Mouse (Mus musculus) liver, embryonic 15.5 days (tissue): ENCODE results near the gene Brd3os. TPM values are rescaled to one million over a fixed set of nuclear protein-coding genes. Genes with fewer than 3 reads are reported as not detected.

Experiments
- ATAC-seq: fragments of 200-750 bp; cut with Nextera tagmentation; 2 replicates; pipeline ENCODE4 v1.8.0; 2017; ENCODE audit warnings: moderate number of reproducible peaks, mild to moderate bottlenecking, moderate library complexity; ENCODE audit not compliant: insufficient read depth
- H3K27ac ChIP-seq: fragments of 300-500 bp; sonication (generic); replicated peaks from 2 replicates; pipeline ENCODE4 v1.5.1; 2015; ENCODE audit warnings: mild to moderate bottlenecking, inconsistent platforms
- H3K27me3 ChIP-seq: fragments of 300-500 bp; sonication (generic); 2 replicates; pipeline ENCODE4 v1.6.1; 2015; ENCODE audit warnings: mild to moderate bottlenecking, inconsistent platforms
- H3K36me3 ChIP-seq: fragments of 300-500 bp; sonication (generic); replicated peaks from 2 replicates; pipeline ENCODE4 v1.6.1; 2015; ENCODE audit warnings: moderate library complexity, mild to moderate bottlenecking, inconsistent platforms
- H3K4me1 ChIP-seq: fragments of 300-500 bp; sonication (generic); replicated peaks from 2 replicates; pipeline ENCODE4 v1.6.1; 2015; ENCODE audit warnings: inconsistent platforms
- H3K4me2 ChIP-seq: fragments of 300-500 bp; sonication (generic); 2 replicates; pipeline ENCODE4 v1.6.1; 2015; ENCODE audit warnings: moderate library complexity, mild to moderate bottlenecking, inconsistent platforms
- H3K4me3 ChIP-seq: fragments of 300-500 bp; sonication (generic); replicated peaks from 2 replicates; pipeline ENCODE4 v1.5.1; 2015; ENCODE audit warnings: mild to moderate bottlenecking, inconsistent platforms
- H3K9ac ChIP-seq: fragments of 300-500 bp; sonication (generic); 2 replicates; pipeline ENCODE4 v1.6.1; 2015; ENCODE audit warnings: moderate library complexity, mild to moderate bottlenecking, inconsistent platforms
- H3K9me3 ChIP-seq: fragments of 300-500 bp; sonication (generic); replicated peaks from 2 replicates; pipeline ENCODE4 v1.6.1; 2016; ENCODE audit warnings: inconsistent platforms
- WGBS: fragments of 180-500 bp; shearing (Covaris S2); methylation state at CpG from one replicate; pipeline ENCODE4 v1.1.7; 2015; ENCODE audit warnings: mixed read lengths; ENCODE audit not compliant: insufficient replicate concordance; 5-methylcytosine and 5-hydroxymethylcytosine counted together
- polyA plus RNA-seq: library from polyadenylated mRNA; unstranded; fragments of >200 nt; fragmentation: Nextera tagmentation; extraction: Ambion mirVana; gene quantifications from 2 replicates; pipeline ENCODE4 v1.2.1, GENCODE M21; 2015

The Brd3os gene
- polyA plus RNA-seq = 0.48 and 0.50 TPM in 2 replicates

DNA sequence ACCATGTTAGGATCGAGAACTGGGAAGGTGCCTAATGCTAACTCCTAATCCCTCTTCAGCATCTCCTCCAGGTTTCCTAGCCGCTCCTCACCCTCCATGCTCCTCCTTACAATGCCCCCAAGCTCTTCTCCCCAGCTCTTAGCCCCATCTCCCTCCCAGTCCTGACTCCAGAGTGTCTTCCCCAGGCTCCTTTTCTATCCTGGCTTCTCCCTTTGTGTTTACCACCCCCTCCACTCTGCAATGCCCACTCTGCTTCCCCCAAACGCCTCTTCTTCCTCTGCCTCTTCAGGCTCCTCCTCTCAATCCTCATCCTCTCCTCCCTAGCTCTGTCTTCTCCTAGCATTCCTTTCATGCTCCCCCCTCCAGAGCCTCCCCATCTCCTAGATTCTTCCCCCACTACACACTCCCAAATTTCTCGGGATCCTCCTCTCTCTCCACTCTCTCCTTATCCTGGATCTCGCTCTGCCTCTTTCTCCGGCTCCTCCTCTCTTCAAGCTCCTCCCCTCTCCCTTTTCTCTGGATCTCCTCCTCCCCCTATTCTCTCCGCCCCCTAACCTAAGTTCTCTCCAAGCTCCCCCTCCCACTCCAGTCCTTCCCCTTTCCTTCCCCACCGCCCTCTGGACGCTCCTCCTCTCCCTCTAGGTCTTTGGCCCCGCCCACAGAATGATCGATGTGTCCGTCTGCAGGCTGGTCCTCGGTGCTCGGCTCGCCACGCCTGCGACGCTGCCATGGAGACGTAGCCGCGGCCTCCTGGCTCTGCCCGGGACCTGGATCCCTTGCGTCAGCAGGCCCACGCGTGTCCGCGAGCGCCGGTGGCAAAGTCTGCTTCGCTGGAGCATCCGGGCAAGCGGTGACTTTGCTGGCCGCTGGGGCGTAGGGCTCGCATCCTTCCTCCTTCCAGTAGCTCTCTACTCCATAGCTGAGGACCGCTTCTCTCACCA is at the start of gene Brd3os:
Brd3os (plus strand) TSS at position 558 of the 941 bp plus-strand sequence.
- Histone ChIP-seq H3K4me3 (peak within 1 kb of the TSS; percentile 63), H3K4me1 (peaks cover 30% of the 10 kb centered on the region), H3K27ac (0 out of 2 replicates have a peak within 1 kb of the TSS, but pooled peaks have one; percentile 14), H3K27me3 (no peaks in the 10 kb centered on the region), H3K9ac (peak within 1 kb of the TSS; percentile 46), H3K36me3 (peaks cover 23% of the 10 kb centered on the region), H3K9me3 (no peaks in the 10 kb centered on the region), H3K4me2 (peak within 1 kb of the TSS; percentile 92)
- ATAC-seq = peak; percentile 81
- WGBS = 3% methylated on average over 36 of the region's 36 CpGs

DNA sequence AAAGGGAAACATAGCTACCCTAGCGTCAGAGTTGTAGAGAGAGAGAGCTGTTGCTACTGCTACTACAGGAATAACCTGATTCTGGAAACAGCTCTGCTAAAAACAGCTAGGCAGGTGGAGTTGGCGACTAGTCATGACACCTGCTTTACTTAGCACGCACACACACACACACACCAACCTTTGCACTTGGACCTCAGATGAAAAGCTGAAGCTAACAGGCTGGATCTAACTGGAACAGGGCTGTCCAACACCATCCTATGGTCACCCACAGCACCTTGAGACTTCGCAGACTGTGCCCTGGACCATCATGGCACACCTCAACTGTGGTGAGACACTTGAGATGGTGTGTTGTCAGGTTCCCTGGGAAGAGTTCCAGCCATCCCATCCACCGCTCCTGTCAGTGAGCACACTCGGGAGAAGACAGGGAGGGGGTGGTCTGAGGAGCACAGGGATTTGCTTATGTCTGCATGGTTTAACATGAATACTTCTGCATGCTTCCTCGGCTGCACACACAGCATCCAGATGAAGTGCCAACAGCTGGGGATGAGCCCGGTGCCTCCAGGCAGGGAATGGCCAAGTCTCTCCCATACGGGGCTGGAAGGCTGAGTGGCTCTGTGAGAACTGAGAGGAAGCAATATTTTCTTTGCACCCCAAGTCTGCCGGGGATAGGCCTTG is 47.8 kb upstream of the Brd3os start:
- Histone ChIP-seq H3K4me2 (no peak overlapping the region), H3K4me1 (peaks cover 42% of the 10 kb centered on the region), H3K36me3 (no peaks in the 10 kb centered on the region), H3K27me3 (no peaks in the 10 kb centered on the region), H3K27ac (no peak overlapping the region), H3K9ac (no peak overlapping the region), H3K4me3 (no peak overlapping the region), H3K9me3 (no peaks in the 10 kb centered on the region)
- 63% methylated on average over 10 of the region's 10 CpGs for WGBS
- peak; percentile 40; the same call in 1 of the 2 replicates for ATAC-seq

- Histone ChIP-seq H3K4me2 (no peak overlapping the region), H3K9me3 (no peaks in the 10 kb centered on the region), H3K27ac (no peak overlapping the region), H3K4me1 (peaks cover 18% of the 10 kb centered on the region), H3K36me3 (no peaks in the 10 kb centered on the region), H3K9ac (no peak overlapping the region), H3K27me3 (no peaks in the 10 kb centered on the region), H3K4me3 (no peak overlapping the region)
- ATAC-seq = no peak
- WGBS = 74% methylated on average over 17 of the region's 17 CpGs
Observed at GRCm38 (mm10) chr2:27396656-27397440, 45.3 kb upstream of the Brd3os start.

DNA sequence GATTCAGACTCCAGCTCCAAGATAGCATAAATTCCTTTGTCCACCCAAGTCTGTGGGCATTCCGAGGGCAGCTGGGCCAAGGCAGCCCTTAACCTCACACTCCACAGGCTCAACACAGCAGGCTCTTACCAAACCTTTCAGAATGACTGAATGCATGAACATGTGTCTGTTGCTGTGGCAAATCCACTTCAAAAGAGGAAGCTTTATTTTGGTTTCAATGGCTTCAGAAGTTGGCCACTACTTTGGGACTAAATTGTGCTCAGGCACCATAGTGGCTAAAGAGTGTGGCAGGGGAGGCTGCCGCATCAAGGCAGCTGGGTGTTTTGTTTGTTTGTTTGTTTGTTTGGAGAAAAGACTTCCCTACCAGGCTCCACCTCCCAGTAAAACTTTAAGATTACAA is 42.0 kb upstream of the Brd3os start:
- H3K4me3 ChIP-seq = no peak overlapping the region
- no peaks in the 10 kb centered on the region for H3K27me3 ChIP-seq
- WGBS = 91% methylated on average over 2 of the region's 2 CpGs
- no peak overlapping the region for H3K4me2 ChIP-seq
- no peak overlapping the region for H3K9ac ChIP-seq
- no peak overlapping the region for H3K27ac ChIP-seq
- ATAC-seq = no peak
- H3K36me3 ChIP-seq = no peaks in the 10 kb centered on the region
- H3K9me3 ChIP-seq = no peaks in the 10 kb centered on the region
- peaks cover 26% of the 10 kb centered on the region for H3K4me1 ChIP-seq

- Histone ChIP-seq H3K9ac (no peak overlapping the region), H3K4me1 (peaks cover 35% of the 10 kb centered on the region), H3K9me3 (no peaks in the 10 kb centered on the region), H3K4me2 (no peak overlapping the region), H3K4me3 (no peak overlapping the region), H3K36me3 (no peaks in the 10 kb centered on the region), H3K27ac (no peak overlapping the region), H3K27me3 (no peaks in the 10 kb centered on the region)
- WGBS = 30% methylated on average over 2 of the region's 2 CpGs
- no peak for ATAC-seq
Observed at GRCm38 (mm10) chr2:27401544-27401943, 40.6 kb upstream of the Brd3os start.

- no peaks in the 10 kb centered on the region for H3K27me3 ChIP-seq
- H3K4me2 ChIP-seq = no peak overlapping the region
- no peak for ATAC-seq
- no peaks in the 10 kb centered on the region for H3K36me3 ChIP-seq
- 49% methylated on average over 6 of the region's 6 CpGs for WGBS
- no peak overlapping the region for H3K9ac ChIP-seq
- no peak overlapping the region for H3K4me3 ChIP-seq
- no peaks in the 10 kb centered on the region for H3K9me3 ChIP-seq
- no peak overlapping the region; the same call in 1 of the 2 replicates for H3K27ac ChIP-seq
- peaks cover 60% of the 10 kb centered on the region for H3K4me1 ChIP-seq
Observed at GRCm38 (mm10) chr2:27404375-27405093, 37.6 kb upstream of the Brd3os start.

DNA sequence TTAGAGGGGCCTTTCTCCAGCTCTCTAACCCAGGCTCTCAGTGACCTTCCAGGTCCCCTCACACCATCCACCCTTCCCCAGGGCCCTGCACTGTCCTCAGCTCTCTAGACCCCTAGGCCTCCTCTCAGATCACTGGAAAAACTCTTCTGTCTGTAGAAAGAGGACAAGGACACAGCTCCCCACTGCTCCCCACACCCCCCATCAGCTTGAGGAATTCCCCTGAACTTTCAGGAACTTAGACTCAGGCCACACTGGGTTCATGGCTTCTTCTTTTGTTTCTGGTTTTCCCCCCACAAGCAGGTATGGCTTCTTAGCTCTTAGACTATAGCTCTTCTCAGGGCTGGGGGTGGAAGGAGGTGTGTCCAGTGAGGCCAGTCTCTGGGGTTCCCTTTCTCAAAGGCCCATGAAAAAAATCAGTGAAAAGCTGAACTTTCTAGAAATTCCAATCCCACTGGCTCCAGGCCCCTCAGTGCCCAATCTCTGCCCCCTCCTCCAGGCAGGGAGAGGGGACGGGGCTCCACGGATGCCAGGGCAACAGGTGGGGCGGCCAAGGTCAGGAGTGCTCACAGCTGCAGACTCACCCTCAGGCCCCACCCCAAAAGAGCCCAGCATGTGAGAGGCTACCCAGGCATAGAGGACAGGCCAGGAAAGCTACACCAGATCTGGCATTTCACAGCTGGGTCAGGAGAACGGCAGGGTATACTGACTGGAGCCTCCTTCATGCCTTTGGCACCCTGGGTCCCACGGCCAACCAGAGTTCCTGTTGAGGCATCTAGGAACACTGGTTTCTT is 36.8 kb upstream of the Brd3os start:
- Histone ChIP-seq H3K9ac (no peak overlapping the region), H3K9me3 (no peaks in the 10 kb centered on the region), H3K36me3 (no peaks in the 10 kb centered on the region), H3K4me1 (peaks cover 66% of the 10 kb centered on the region), H3K4me2 (no peak overlapping the region), H3K27ac (peak overlapping the region; percentile 19; the same call in 1 of the 2 replicates), H3K4me3 (no peak overlapping the region), H3K27me3 (no peaks in the 10 kb centered on the region)
- WGBS = 67% methylated on average over 5 of the region's 5 CpGs
- ATAC-seq = no peak

- H3K9ac ChIP-seq = no peak overlapping the region
- peaks cover 81% of the 10 kb centered on the region for H3K4me1 ChIP-seq
- 59% methylated on average over 5 of the region's 5 CpGs for WGBS
Observed at GRCm38 (mm10) chr2:27406928-27407327, 35.2 kb upstream of the Brd3os start.

DNA sequence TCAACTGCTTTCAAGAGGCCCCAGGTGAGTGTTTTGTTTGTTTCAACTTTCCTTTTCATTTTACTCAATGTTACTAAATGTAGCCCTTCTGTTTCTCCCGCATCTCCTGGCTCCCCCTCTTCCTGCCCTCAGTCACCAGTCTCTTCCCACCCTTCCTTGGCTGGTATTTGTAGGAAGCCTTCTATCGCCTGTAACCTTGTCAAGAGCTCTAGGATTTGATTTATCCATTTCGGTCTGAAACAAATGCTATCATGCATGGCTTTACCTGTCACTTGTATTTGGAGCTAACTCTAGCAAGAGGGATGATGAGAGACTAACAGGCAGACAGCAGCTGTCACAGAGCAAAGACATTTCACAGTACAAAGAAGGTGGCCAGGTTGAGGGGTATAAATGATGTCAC is 33.9 kb upstream of the Brd3os start:
- H3K4me3 ChIP-seq = no peak overlapping the region
- WGBS = 62% methylated on average over 3 of the region's 3 CpGs
- H3K9ac ChIP-seq = no peak overlapping the region
- no peaks in the 10 kb centered on the region for H3K36me3 ChIP-seq
- H3K4me2 ChIP-seq = no peak overlapping the region
- H3K27me3 ChIP-seq = no peaks in the 10 kb centered on the region
- H3K27ac ChIP-seq = no peak overlapping the region
- peaks cover 85% of the 10 kb centered on the region for H3K4me1 ChIP-seq
- H3K9me3 ChIP-seq = no peaks in the 10 kb centered on the region
- ATAC-seq = no peak

More at GRCm38 (mm10) chr2:27406928-27407327, 35.2 kb upstream of the Brd3os start:
- ATAC-seq = no peak
- no peaks in the 10 kb centered on the region for H3K9me3 ChIP-seq
- no peaks in the 10 kb centered on the region for H3K36me3 ChIP-seq
- no peaks in the 10 kb centered on the region for H3K27me3 ChIP-seq
- no peak overlapping the region for H3K4me3 ChIP-seq
- no peak overlapping the region for H3K4me2 ChIP-seq
- H3K27ac ChIP-seq = no peak overlapping the region
